Mouse (Mus musculus) heart, embryonic 13.5 days (tissue): ENCODE measurements at regions not wholly inside any gene's neighbourhood (a gene's known extent, or its start where the extent isn't known, plus 50 kb on each side); places are given as distances from the start of the nearest gene placed in this dataset.
A peak's percentile ranks its signal among the peaks of the same experiment; 100 is the strongest.
"Not testable (repeated sequence)": the region's sequence is repeated elsewhere in the genome, so short reads cannot be mapped to it uniquely, and the experiment has no call there.

ENCODE experiments used
- ATAC-seq: fragments of 200-750 bp; cut with Nextera tagmentation; 2 replicates; pipeline ENCODE4 v1.8.0; 2017; ENCODE audit warnings: moderate TSS enrichment; ENCODE audit not compliant: insufficient number of reproducible peaks, low FRiP score, low TSS enrichment; ENCODE audit errors: extremely low read depth
- H3K27ac ChIP-seq: fragments of 300-500 bp; sonication (generic); replicated peaks from 2 replicates; pipeline ENCODE4 v1.5.1; 2015; ENCODE audit warnings: moderate library complexity, mild to moderate bottlenecking, inconsistent platforms
- H3K27me3 ChIP-seq: fragments of 300-500 bp; sonication (generic); replicated peaks from 2 replicates; pipeline ENCODE4 v1.6.1; 2015; ENCODE audit warnings: mild to moderate bottlenecking, inconsistent platforms
- H3K36me3 ChIP-seq: fragments of 300-500 bp; sonication (generic); 2 replicates; pipeline ENCODE4 v1.6.1; 2015; ENCODE audit warnings: mild to moderate bottlenecking, inconsistent platforms
- H3K4me1 ChIP-seq: fragments of 300-500 bp; sonication (generic); 2 replicates; pipeline ENCODE4 v1.6.1; 2015; ENCODE audit warnings: inconsistent platforms
- H3K4me2 ChIP-seq: fragments of 300-500 bp; sonication (generic); 2 replicates; pipeline ENCODE4 v1.6.1; 2015; ENCODE audit warnings: inconsistent platforms, mild to moderate bottlenecking, moderate library complexity
- H3K4me3 ChIP-seq: fragments of 300-500 bp; sonication (generic); 2 replicates; pipeline ENCODE4 v1.5.1; 2015; ENCODE audit warnings: moderate library complexity, mild to moderate bottlenecking, inconsistent platforms
- H3K9ac ChIP-seq: fragments of 300-500 bp; sonication (generic); 2 replicates; pipeline ENCODE4 v1.6.1; 2015; ENCODE audit warnings: inconsistent platforms, mild to moderate bottlenecking, moderate library complexity
- H3K9me3 ChIP-seq: fragments of 300-500 bp; sonication (generic); 2 replicates; pipeline ENCODE4 v1.6.1; 2016; ENCODE audit warnings: inconsistent platforms
- WGBS: fragments of 180-500 bp; shearing (Covaris S2); methylation state at CpG from one replicate; pipeline ENCODE4 v1.1.7; 2015; ENCODE audit warnings: mixed read lengths; 5-methylcytosine and 5-hydroxymethylcytosine counted together

- WGBS: 79% methylated on average over 8 of the region's 8 CpGs
- no peak for ATAC-seq
- H3K27ac ChIP-seq: no peak overlapping the region
Measured at GRCm38 (mm10) chr3:9100761-9101160, 509.1 kb downstream of the Zfp704 start.

GRCm38 (mm10) chr3:9098441-9098840 is 511.4 kb downstream of the Zfp704 start:
- WGBS: 75% methylated on average over 10 of the region's 10 CpGs
- ATAC-seq: no peak
- H3K36me3 ChIP-seq: no peaks in the 10 kb centered on the region
- no peaks in the 10 kb centered on the region for H3K27me3 ChIP-seq
- no peaks in the 10 kb centered on the region for H3K9me3 ChIP-seq
- H3K4me2 ChIP-seq: no peak overlapping the region
- H3K9ac ChIP-seq: no peak overlapping the region
- no peak overlapping the region for H3K27ac ChIP-seq
- no peak overlapping the region for H3K4me3 ChIP-seq
- H3K4me1 ChIP-seq: no peaks in the 10 kb centered on the region

More at GRCm38 (mm10) chr3:9100761-9101160, 509.1 kb downstream of the Zfp704 start:
- Histone ChIP-seq H3K4me1 (peaks cover 9% of the 10 kb centered on the region), H3K4me3 (no peak overlapping the region), H3K9me3 (no peaks in the 10 kb centered on the region), H3K9ac (no peak overlapping the region), H3K36me3 (no peaks in the 10 kb centered on the region), H3K27me3 (no peaks in the 10 kb centered on the region), H3K4me2 (no peak overlapping the region)

GRCm38 (mm10) chr3:9084134-9084533 is 525.8 kb downstream of the Zfp704 start:
- peak; percentile 46; the same call in 1 of the 2 replicates for ATAC-seq
- Histone ChIP-seq H3K27ac (peak overlapping the region; percentile 61), H3K4me2 (no peak overlapping the region), H3K9me3 (no peaks in the 10 kb centered on the region), H3K27me3 (no peaks in the 10 kb centered on the region), H3K36me3 (no peaks in the 10 kb centered on the region), H3K4me1 (peaks cover 15% of the 10 kb centered on the region), H3K9ac (no peak overlapping the region), H3K4me3 (no peak overlapping the region)
- 33% methylated on average over 5 of the region's 5 CpGs for WGBS

- no peak overlapping the region for H3K27ac ChIP-seq
- H3K4me1 ChIP-seq: peaks cover 15% of the 10 kb centered on the region
- H3K36me3 ChIP-seq: no peaks in the 10 kb centered on the region
- 48% methylated on average over 7 of the region's 7 CpGs for WGBS
- no peak for ATAC-seq
- no peak overlapping the region for H3K4me2 ChIP-seq
- H3K9me3 ChIP-seq: no peaks in the 10 kb centered on the region
- no peaks in the 10 kb centered on the region for H3K27me3 ChIP-seq
- H3K4me3 ChIP-seq: no peak overlapping the region
- H3K9ac ChIP-seq: no peak overlapping the region
Measured at GRCm38 (mm10) chr3:9082061-9082460, 527.8 kb downstream of the Zfp704 start.

GRCm38 (mm10) chr3:9078201-9078600 is 531.7 kb downstream of the Zfp704 start:
- 75% methylated on average over 2 of the region's 2 CpGs for WGBS
- Histone ChIP-seq H3K36me3 (no peaks in the 10 kb centered on the region), H3K4me2 (no peak overlapping the region), H3K4me3 (no peak overlapping the region), H3K4me1 (no peaks in the 10 kb centered on the region), H3K27me3 (no peaks in the 10 kb centered on the region), H3K9ac (no peak overlapping the region), H3K27ac (no peak overlapping the region), H3K9me3 (no peaks in the 10 kb centered on the region)
- no peak for ATAC-seq

- Histone ChIP-seq H3K27me3 (no peaks in the 10 kb centered on the region), H3K27ac (no peak overlapping the region), H3K4me3 (no peak overlapping the region), H3K9ac (no peak overlapping the region), H3K4me1 (no peaks in the 10 kb centered on the region), H3K9me3 (no peaks in the 10 kb centered on the region), H3K36me3 (no peaks in the 10 kb centered on the region), H3K4me2 (no peak overlapping the region)
- ATAC-seq: no peak
- 20% methylated on average over 3 of the region's 3 CpGs for WGBS
Measured at GRCm38 (mm10) chr3:9076696-9077095, 533.2 kb downstream of the Zfp704 start.

GRCm38 (mm10) chr3:9072471-9072870 is 537.4 kb downstream of the Zfp704 start:
- H3K4me1 ChIP-seq, H3K27ac ChIP-seq, H3K9me3 ChIP-seq, H3K27me3 ChIP-seq, H3K36me3 ChIP-seq, H3K9ac ChIP-seq, ATAC-seq, H3K4me2 ChIP-seq, H3K4me3 ChIP-seq: not testable (repeated sequence)
- 86% methylated on average over 13 of the region's 13 CpGs for WGBS

GRCm38 (mm10) chr3:9067048-9067447 is 542.8 kb downstream of the Zfp704 start:
- Histone ChIP-seq H3K36me3 (no peaks in the 10 kb centered on the region), H3K4me2 (peak overlapping the region; percentile 30; the same call in 1 of the 2 replicates), H3K9me3 (no peaks in the 10 kb centered on the region), H3K4me1 (peaks cover 4% of the 10 kb centered on the region; the same call in 1 of the 2 replicates), H3K27me3 (peaks cover 3% of the 10 kb centered on the region; the same call in 1 of the 2 replicates), H3K4me3 (no peak overlapping the region), H3K27ac (no peak overlapping the region), H3K9ac (peak overlapping the region; percentile 65; the same call in 1 of the 2 replicates)
- ATAC-seq: no peak
- WGBS: 3% methylated on average over 12 of the region's 12 CpGs

- Histone ChIP-seq H3K4me2 (no peak overlapping the region), H3K4me1 (peaks cover 4% of the 10 kb centered on the region; the same call in 1 of the 2 replicates), H3K27ac (no peak overlapping the region), H3K9me3 (no peaks in the 10 kb centered on the region), H3K9ac (no peak overlapping the region), H3K36me3 (no peaks in the 10 kb centered on the region), H3K4me3 (no peak overlapping the region), H3K27me3 (peaks cover 3% of the 10 kb centered on the region; the same call in 1 of the 2 replicates)
- no peak for ATAC-seq
- WGBS: 67% methylated on average over 5 of the region's 5 CpGs
Measured at GRCm38 (mm10) chr3:9066374-9066773, 543.5 kb downstream of the Zfp704 start.

GRCm38 (mm10) chr3:9065892-9066291 is 544.0 kb downstream of the Zfp704 start:
- peaks cover 3% of the 10 kb centered on the region; the same call in 1 of the 2 replicates for H3K27me3 ChIP-seq
- H3K4me2 ChIP-seq: no peak overlapping the region
- H3K36me3 ChIP-seq: no peaks in the 10 kb centered on the region
- no peak overlapping the region for H3K9ac ChIP-seq
- no peak overlapping the region for H3K27ac ChIP-seq
- H3K4me3 ChIP-seq: no peak overlapping the region
- H3K4me1 ChIP-seq: peaks cover 4% of the 10 kb centered on the region; the same call in 1 of the 2 replicates
- H3K9me3 ChIP-seq: no peaks in the 10 kb centered on the region
- no peak for ATAC-seq
- WGBS: 79% methylated on average over 5 of the region's 5 CpGs

- WGBS: 34% methylated on average over 15 of the region's 15 CpGs
- no peak overlapping the region for H3K4me2 ChIP-seq
- no peak overlapping the region for H3K27ac ChIP-seq
- H3K9ac ChIP-seq: no peak overlapping the region
- H3K4me1 ChIP-seq: peaks cover 4% of the 10 kb centered on the region; the same call in 1 of the 2 replicates
- ATAC-seq: no peak
- H3K9me3 ChIP-seq: no peaks in the 10 kb centered on the region
- H3K4me3 ChIP-seq: no peak overlapping the region
- H3K27me3 ChIP-seq: peaks cover 3% of the 10 kb centered on the region; the same call in 1 of the 2 replicates
- no peaks in the 10 kb centered on the region for H3K36me3 ChIP-seq
Measured at GRCm38 (mm10) chr3:9064266-9065031, 545.4 kb downstream of the Zfp704 start.

GRCm38 (mm10) chr3:9063662-9064061 is 546.2 kb downstream of the Zfp704 start:
- H3K4me3 ChIP-seq: no peak overlapping the region
- H3K4me2 ChIP-seq: no peak overlapping the region
- 78% methylated on average over 5 of the region's 5 CpGs for WGBS
- H3K36me3 ChIP-seq: no peaks in the 10 kb centered on the region
- H3K9ac ChIP-seq: no peak overlapping the region
- H3K4me1 ChIP-seq: peaks cover 4% of the 10 kb centered on the region; the same call in 1 of the 2 replicates
- no peak overlapping the region for H3K27ac ChIP-seq
- ATAC-seq: no peak
- no peaks in the 10 kb centered on the region for H3K9me3 ChIP-seq
- peaks cover 3% of the 10 kb centered on the region; the same call in 1 of the 2 replicates for H3K27me3 ChIP-seq
